Mouse (Mus musculus): Measurements from ENCODE around the gene Grik5. TPM values are rescaled to one million over a fixed set of nuclear protein-coding genes. Genes with fewer than 3 reads are reported as not detected.
A peak's percentile ranks its signal among the peaks of the same experiment; 100 is the strongest.

Gene Grik5
- polyA plus RNA-seq, 1 experiment from 2014 or later = 3.4 TPM

GRCm38 (mm10) chr7:24970341-24970740 is 101.8 kb downstream of the Grik5 start:
- Histone ChIP-seq H3K27me3 (ENCODE audit: insufficient read depth, low read length) (no peaks in the 10 kb centered on the region), H3K36me3 (ENCODE audit: insufficient read depth, low read length) (no peaks in the 10 kb centered on the region), H3K4me1 (replicated peaks; ENCODE audit: insufficient read depth, low read length) (no peaks in the 10 kb centered on the region; the same call in 1 of the 2 replicates), H3K9me3 (replicated peaks; ENCODE audit: low read length) (no peaks in the 10 kb centered on the region), H3K27ac (no peak overlapping the region), H3K4me2 (ENCODE audit: low read length) (no peak overlapping the region), H3K9ac (ENCODE audit: low read depth, low read length) (no peak overlapping the region), H3K4me3 (replicated peaks; ENCODE audit: low read depth, low read length) (no peak overlapping the region)
- DNase-seq (ENCODE audit: low spot score) = no peak
- ATAC-seq (replicated peaks; ENCODE audit: low FRiP score, low read depth) = no peak
- no peak for TF ChIP-seq CTCF (IDR thresholded peaks at IDR 0.05; ENCODE audit: low read depth)
- WGBS = 95% methylated on average over 3 of the region's 3 CpGs

- H3K4me1 ChIP-seq (replicated peaks; ENCODE audit: insufficient read depth, low read length) = no peaks in the 10 kb centered on the region; the same call in 1 of the 2 replicates
- no peak for DNase-seq (ENCODE audit: low spot score)
- H3K9me3 ChIP-seq (replicated peaks; ENCODE audit: low read length) = no peaks in the 10 kb centered on the region
- H3K9ac ChIP-seq (ENCODE audit: low read depth, low read length) = no peak overlapping the region
- H3K36me3 ChIP-seq (ENCODE audit: insufficient read depth, low read length) = no peaks in the 10 kb centered on the region
- no peak for TF ChIP-seq CTCF (IDR thresholded peaks at IDR 0.05; ENCODE audit: low read depth)
- H3K4me3 ChIP-seq (replicated peaks; ENCODE audit: low read depth, low read length) = no peak overlapping the region
- no peaks in the 10 kb centered on the region for H3K27me3 ChIP-seq (ENCODE audit: insufficient read depth, low read length)
- H3K4me2 ChIP-seq (ENCODE audit: low read length) = no peak overlapping the region
- no peak overlapping the region for H3K27ac ChIP-seq
- no peak for ATAC-seq (replicated peaks; ENCODE audit: low FRiP score, low read depth)
- WGBS = 78% methylated on average over 12 of the region's 12 CpGs
Measured at GRCm38 (mm10) chr7:24969805-24970204, 102.3 kb downstream of the Grik5 start.

- no peaks in the 10 kb centered on the region; the same call in 1 of the 2 replicates for H3K4me1 ChIP-seq (replicated peaks; ENCODE audit: insufficient read depth, low read length)
- no peak for TF ChIP-seq CTCF (IDR thresholded peaks at IDR 0.05; ENCODE audit: low read depth)
- no peak overlapping the region for H3K27ac ChIP-seq
- H3K27me3 ChIP-seq (ENCODE audit: insufficient read depth, low read length) = no peaks in the 10 kb centered on the region
- no peaks in the 10 kb centered on the region for H3K9me3 ChIP-seq (replicated peaks; ENCODE audit: low read length)
- H3K4me3 ChIP-seq (replicated peaks; ENCODE audit: low read depth, low read length) = no peak overlapping the region
- ATAC-seq (replicated peaks; ENCODE audit: low FRiP score, low read depth) (no peak), DNase-seq (ENCODE audit: low spot score) (no peak)
- no peak overlapping the region for H3K9ac ChIP-seq (ENCODE audit: low read depth, low read length)
- no peak overlapping the region for H3K4me2 ChIP-seq (ENCODE audit: low read length)
- WGBS = 79% methylated on average over 6 of the region's 6 CpGs
- no peaks in the 10 kb centered on the region for H3K36me3 ChIP-seq (ENCODE audit: insufficient read depth, low read length)
Measured at GRCm38 (mm10) chr7:24968463-24968862, 103.7 kb downstream of the Grik5 start.

GRCm38 (mm10) chr7:24967966-24968365 is 104.2 kb downstream of the Grik5 start:
- Histone ChIP-seq H3K4me1 (replicated peaks; ENCODE audit: insufficient read depth, low read length) (no peaks in the 10 kb centered on the region; the same call in 1 of the 2 replicates), H3K27me3 (ENCODE audit: insufficient read depth, low read length) (no peaks in the 10 kb centered on the region), H3K4me3 (replicated peaks; ENCODE audit: low read depth, low read length) (no peak overlapping the region), H3K9ac (ENCODE audit: low read depth, low read length) (no peak overlapping the region), H3K4me2 (ENCODE audit: low read length) (no peak overlapping the region), H3K36me3 (ENCODE audit: insufficient read depth, low read length) (no peaks in the 10 kb centered on the region), H3K27ac (no peak overlapping the region), H3K9me3 (replicated peaks; ENCODE audit: low read length) (no peaks in the 10 kb centered on the region)
- no peak for TF ChIP-seq CTCF (IDR thresholded peaks at IDR 0.05; ENCODE audit: low read depth)
- ATAC-seq (replicated peaks; ENCODE audit: low FRiP score, low read depth) (no peak), DNase-seq (ENCODE audit: low spot score) (no peak)
- WGBS = 77% methylated on average over 8 of the region's 8 CpGs

GRCm38 (mm10) chr7:24964897-24965535 is 107.1 kb downstream of the Grik5 start:
- DNase-seq (ENCODE audit: low spot score) (peak; percentile 62), ATAC-seq (replicated peaks; ENCODE audit: low FRiP score, low read depth) (no peak)
- Histone ChIP-seq H3K4me1 (replicated peaks; ENCODE audit: insufficient read depth, low read length) (no peaks in the 10 kb centered on the region), H3K27me3 (ENCODE audit: insufficient read depth, low read length) (no peaks in the 10 kb centered on the region), H3K4me2 (ENCODE audit: low read length) (no peak overlapping the region), H3K36me3 (ENCODE audit: insufficient read depth, low read length) (no peaks in the 10 kb centered on the region), H3K9ac (ENCODE audit: low read depth, low read length) (no peak overlapping the region), H3K27ac (no peak overlapping the region), H3K4me3 (replicated peaks; ENCODE audit: low read depth, low read length) (no peak overlapping the region), H3K9me3 (replicated peaks; ENCODE audit: low read length) (no peaks in the 10 kb centered on the region)
- TF ChIP-seq CTCF (IDR thresholded peaks at IDR 0.05; ENCODE audit: low read depth) = peak; percentile 81
- WGBS = 8% methylated on average over 4 of the region's 5 CpGs

- no peaks in the 10 kb centered on the region for H3K4me1 ChIP-seq (replicated peaks; ENCODE audit: insufficient read depth, low read length)
- DNase-seq (ENCODE audit: low spot score) = no peak
- no peak for TF ChIP-seq CTCF (IDR thresholded peaks at IDR 0.05; ENCODE audit: low read depth)
- no peak overlapping the region for H3K4me2 ChIP-seq (ENCODE audit: low read length)
- no peaks in the 10 kb centered on the region for H3K9me3 ChIP-seq (replicated peaks; ENCODE audit: low read length)
- no peaks in the 10 kb centered on the region for H3K27me3 ChIP-seq (ENCODE audit: insufficient read depth, low read length)
- ATAC-seq (replicated peaks; ENCODE audit: low FRiP score, low read depth) = no peak
- no peaks in the 10 kb centered on the region for H3K36me3 ChIP-seq (ENCODE audit: insufficient read depth, low read length)
- 66% methylated on average over 2 of the region's 2 CpGs for WGBS
- no peak overlapping the region for H3K27ac ChIP-seq
- no peak overlapping the region for H3K9ac ChIP-seq (ENCODE audit: low read depth, low read length)
- no peak overlapping the region for H3K4me3 ChIP-seq (replicated peaks; ENCODE audit: low read depth, low read length)
Measured at GRCm38 (mm10) chr7:24964288-24964687, 107.9 kb downstream of the Grik5 start.

Small RNAs within 50 kb of the gene (microRNA-seq; reads per million reads assigned to microRNA genes)
- gene Mir6537 = not detected
- gene Mir7046 = not detected
- gene Mir7047 = not detected

Other genes starting within 250 kb of the Grik5 start
- gene Gm9844, start 210.1 kb downstream of the Grik5 start, polyA plus RNA-seq (2015; fragmentation: Nextera tagmentation; extraction: Ambion mirVana) = 16.5 and 18.6 TPM in 2 replicates
- not detected in 2 replicates for gene Lypd4, start 202.4 kb downstream of the Grik5 start, polyA plus RNA-seq (2015; fragmentation: Nextera tagmentation; extraction: Ambion mirVana)
- gene Dmrtc2, start 202.3 kb downstream of the Grik5 start, polyA plus RNA-seq (2015; fragmentation: Nextera tagmentation; extraction: Ambion mirVana) = 0.12 and 0.19 TPM in 2 replicates
- gene Rps19, start 188.0 kb downstream of the Grik5 start, polyA plus RNA-seq (2015; fragmentation: Nextera tagmentation; extraction: Ambion mirVana) = 2,933 and 3,330 TPM in 2 replicates
- gene Cd79a, start 175.0 kb downstream of the Grik5 start, polyA plus RNA-seq (2015; fragmentation: Nextera tagmentation; extraction: Ambion mirVana) = 1.7 and 2.7 TPM in 2 replicates
- gene Arhgef1, start 169.4 kb downstream of the Grik5 start, polyA plus RNA-seq (2015; fragmentation: Nextera tagmentation; extraction: Ambion mirVana) = 63.6 and 66.1 TPM in 2 replicates
- gene Gm4881, start 127.9 kb downstream of the Grik5 start, polyA plus RNA-seq (2015; fragmentation: Nextera tagmentation; extraction: Ambion mirVana) = not detected in 2 replicates
- gene Rabac1, start 99.6 kb downstream of the Grik5 start, polyA plus RNA-seq (2015; fragmentation: Nextera tagmentation; extraction: Ambion mirVana) = 292 and 315 TPM in 2 replicates
- 0.32 and 0.36 TPM in 2 replicates for gene Atp1a3, start 66.4 kb downstream of the Grik5 start, polyA plus RNA-seq (2015; fragmentation: Nextera tagmentation; extraction: Ambion mirVana)
- 23.5 and 24.9 TPM in 2 replicates for gene Zfp574, start 221 bp upstream of the Grik5 start, polyA plus RNA-seq (2015; fragmentation: Nextera tagmentation; extraction: Ambion mirVana)
- gene Pou2f2, start 107.4 kb upstream of the Grik5 start, polyA plus RNA-seq (2015; fragmentation: Nextera tagmentation; extraction: Ambion mirVana) = 0.45 and 0.59 TPM in 2 replicates
- 13.9 and 15.6 TPM in 2 replicates for gene Dedd2, start 148.3 kb upstream of the Grik5 start, polyA plus RNA-seq (2015; fragmentation: Nextera tagmentation; extraction: Ambion mirVana)
- gene Zfp526, start 149.1 kb upstream of the Grik5 start, polyA plus RNA-seq (2015; fragmentation: Nextera tagmentation; extraction: Ambion mirVana) = 1.9 and 2.1 TPM in 2 replicates
- gene Gsk3a, start 165.5 kb upstream of the Grik5 start, polyA plus RNA-seq (2015; fragmentation: Nextera tagmentation; extraction: Ambion mirVana) = 7.8 and 9.8 TPM in 2 replicates
- 12.7 and 18.6 TPM in 2 replicates for gene Erf, start 178.4 kb upstream of the Grik5 start, polyA plus RNA-seq (2015; fragmentation: Nextera tagmentation; extraction: Ambion mirVana)
- gene Cic, start 195.4 kb upstream of the Grik5 start, polyA plus RNA-seq (2015; fragmentation: Nextera tagmentation; extraction: Ambion mirVana) = 22.0 and 23.3 TPM in 2 replicates
- 144 and 152 TPM in 2 replicates for gene Pafah1b3, start 225.6 kb upstream of the Grik5 start, polyA plus RNA-seq (2015; fragmentation: Nextera tagmentation; extraction: Ambion mirVana)
- gene Prr19, start 229.1 kb upstream of the Grik5 start, polyA plus RNA-seq (2015; fragmentation: Nextera tagmentation; extraction: Ambion mirVana) = 0.21 and 0.26 TPM in 2 replicates
- 0.23 and 0.50 TPM in 2 replicates for gene Tmem145, start 233.8 kb upstream of the Grik5 start, polyA plus RNA-seq (2015; fragmentation: Nextera tagmentation; extraction: Ambion mirVana)
- gene Megf8, start 244.8 kb upstream of the Grik5 start, polyA plus RNA-seq (2015; fragmentation: Nextera tagmentation; extraction: Ambion mirVana) = 8.1 and 9.6 TPM in 2 replicates